Mouse (Mus musculus) MEL (cell line): Measurements from ENCODE around the gene Slc8a1. TPM values are rescaled to one million over a fixed set of nuclear protein-coding genes. Genes with fewer than 3 reads are reported as not detected.
A peak's percentile ranks its signal among the peaks of the same experiment; 100 is the strongest.

ENCODE experiments used
- DNase-seq: peaks from one replicate; pipeline ENCODE4 v3.0.0; 2011; ENCODE audit warnings: low read depth, low spot score
- H3K27ac ChIP-seq: 2 replicates; pipeline ENCODE4 v1.5.1; 2012; ENCODE audit warnings: low read depth, mild to moderate bottlenecking, control low read depth, low read length, moderate library complexity; ENCODE audit not compliant: control insufficient read depth
- H3K27me3 ChIP-seq, 2 experiments: fragments of 150-350 bp in 1 of 2; sonication (generic) in 1 of 2; 2 replicates each; pipeline ENCODE4 v1.6.1; 2012; ENCODE audit warnings: low read length in 2 of 2, mild to moderate bottlenecking in 2 of 2, improper control_type of control experiment in 1 of 2, moderate library complexity in 1 of 2; ENCODE audit not compliant: insufficient read depth in 2 of 2, control insufficient read depth in 1 of 2
- H3K36me3 ChIP-seq, 2 experiments: 2 replicates each; pipeline ENCODE4 v1.6.1; 2012 to 2014; ENCODE audit warnings: low read length in 2 of 2, improper control_type of control experiment in 1 of 2, inconsistent platforms in 1 of 2, mild to moderate bottlenecking in 1 of 2; ENCODE audit not compliant: insufficient read depth in 2 of 2, control insufficient read depth in 1 of 2
- H3K4me1 ChIP-seq, 2 experiments: fragments of 150-350 bp in 1 of 2; sonication (generic) in 1 of 2; 2 replicates each; pipeline ENCODE4 v1.6.1; 2012; ENCODE audit warnings: low read length in 2 of 2, improper control_type of control experiment in 1 of 2, mild to moderate bottlenecking in 1 of 2; ENCODE audit not compliant: insufficient read depth in 2 of 2, control insufficient read depth in 1 of 2
- H3K4me3 ChIP-seq, 2 experiments: fragments of 150-350 bp in 1 of 2; sonication (generic) in 1 of 2; 2 replicates each; pipeline ENCODE4 v1.5.1; 2012; ENCODE audit warnings: low read depth in 2 of 2, low read length in 2 of 2, mild to moderate bottlenecking in 2 of 2, moderate library complexity in 2 of 2, control low read depth in 1 of 2, improper control_type of control experiment in 1 of 2; ENCODE audit not compliant: control insufficient read depth in 1 of 2, insufficient read depth in 1 of 2
- H3K79me2 ChIP-seq: 2 replicates; pipeline ENCODE4 v1.6.1; 2012; ENCODE audit warnings: mild to moderate bottlenecking, low read length, moderate library complexity; ENCODE audit not compliant: control insufficient read depth, poor library complexity, insufficient read depth
- H3K9ac ChIP-seq: 2 replicates; pipeline ENCODE4 v1.6.1; 2012; ENCODE audit warnings: low read depth, mild to moderate bottlenecking, control low read depth, low read length, moderate library complexity; ENCODE audit not compliant: control insufficient read depth, poor library complexity, severe bottlenecking
- H3K9me3 ChIP-seq: fragments of 150-350 bp; sonication (generic); replicated peaks from 2 replicates; pipeline ENCODE4 v1.6.1; 2012; ENCODE audit warnings: mild to moderate bottlenecking, low read length, improper control_type of control experiment, moderate library complexity; ENCODE audit not compliant: insufficient read depth
- BHLHE40 ChIP-seq: IDR thresholded peaks from 2 replicates; pipeline ENCODE4 v1.6.1; 2012; ENCODE audit warnings: low read depth, mild to moderate bottlenecking, inconsistent platforms, low read length, improper control_type of control experiment, borderline replicate concordance
- E2F4 ChIP-seq: IDR thresholded peaks from 2 replicates; pipeline ENCODE4 v1.6.1; 2011; ENCODE audit warnings: low read depth, low read length, improper control_type of control experiment, borderline replicate concordance
- ETS1 ChIP-seq: IDR thresholded peaks from 2 replicates; pipeline ENCODE4 v1.6.1; 2012; ENCODE audit warnings: low read depth, mild to moderate bottlenecking, inconsistent platforms, low read length, improper control_type of control experiment, moderate library complexity
- GABPA ChIP-seq: IDR thresholded peaks from 2 replicates; pipeline ENCODE4 v1.6.1; 2012; ENCODE audit warnings: low read depth, mild to moderate bottlenecking, inconsistent platforms, low read length, improper control_type of control experiment, moderate library complexity
- GATA1 ChIP-seq: IDR thresholded peaks from 2 replicates; pipeline ENCODE4 v1.6.1; 2011; ENCODE audit warnings: low read depth, low read length, improper control_type of control experiment
- MAX ChIP-seq: IDR thresholded peaks from 2 replicates; pipeline ENCODE4 v1.6.1; 2011; ENCODE audit warnings: low read length, improper control_type of control experiment
- MAZ ChIP-seq: IDR thresholded peaks from 2 replicates; pipeline ENCODE4 v1.6.1; 2012; ENCODE audit warnings: low read depth, mild to moderate bottlenecking, inconsistent platforms, low read length, improper control_type of control experiment
- MEF2A ChIP-seq: IDR thresholded peaks from 2 replicates; pipeline ENCODE4 v1.6.1; 2014; ENCODE audit warnings: low read depth, mild to moderate bottlenecking, inconsistent platforms, low read length, improper control_type of control experiment; ENCODE audit not compliant: poor library complexity, insufficient replicate concordance, severe bottlenecking; ENCODE audit errors: extremely low read depth
- NRF1 ChIP-seq: IDR thresholded peaks from 2 replicates; pipeline ENCODE4 v1.6.1; 2014; ENCODE audit warnings: low read depth, mild to moderate bottlenecking, inconsistent platforms, low read length, improper control_type of control experiment, moderate library complexity; ENCODE audit not compliant: poor library complexity, insufficient read depth, severe bottlenecking
- POLR2AphosphoS5 ChIP-seq: IDR thresholded peaks from 2 replicates; pipeline ENCODE4 v1.6.1; 2012; ENCODE audit warnings: low read depth, borderline replicate concordance, mild to moderate bottlenecking, inconsistent platforms, low read length, moderate library complexity, mixed read lengths
- RCOR1 ChIP-seq: IDR thresholded peaks from 2 replicates; pipeline ENCODE4 v1.6.1; 2012; ENCODE audit warnings: low read depth, mild to moderate bottlenecking, inconsistent platforms, low read length, improper control_type of control experiment
- TAL1 ChIP-seq: IDR thresholded peaks from 2 replicates; pipeline ENCODE4 v1.6.1; 2012; ENCODE audit warnings: mild to moderate bottlenecking, inconsistent platforms, low read length, moderate library complexity, mixed read lengths
- TBP ChIP-seq: IDR thresholded peaks from 2 replicates; pipeline ENCODE4 v1.8.0; 2011; ENCODE audit warnings: low read depth, low read length, improper control_type of control experiment
- ZKSCAN1 ChIP-seq: IDR thresholded peaks from 2 replicates; pipeline ENCODE4 v1.6.1; 2012; ENCODE audit warnings: low read depth, mild to moderate bottlenecking, inconsistent platforms, low read length, improper control_type of control experiment, moderate library complexity
- ZNF384 ChIP-seq: IDR thresholded peaks from 2 replicates; pipeline ENCODE4 v1.6.1; 2012; ENCODE audit warnings: low read depth, mild to moderate bottlenecking, inconsistent platforms, low read length, improper control_type of control experiment
- polyA plus RNA-seq, 2 experiments: library from polyadenylated mRNA; stranded (reverse) in 1 of 2; unstranded in 1 of 2; fragments of >175 nt in 1 of 2; fragments of >200 nt in 1 of 2; gene quantifications; 2 replicates each; pipeline versions ENCODE4 v1.2.1 to v1.2.4; 2012; ENCODE audit warnings: low replicate concordance in 2 of 2, low read depth in 1 of 2; ENCODE audit not compliant: insufficient read length in 2 of 2, insufficient read depth in 1 of 2, missing spikeins in 1 of 2
- total RNA-seq: library from RNA; depleted of rRNA; stranded (reverse); fragments of 300-350 nt; gene quantifications from 2 replicates; pipeline ENCODE4 v1.2.3, GENCODE M21; 2012

The Slc8a1 gene
- total and polyA plus RNA-seq, 3 experiments: 0.86 to 1.0 TPM; not detected in 1

- TF ChIP-seq POLR2AphosphoS5: no peak
- no peak overlapping the region for H3K4me3 ChIP-seq
- H3K27me3 ChIP-seq: no peaks in the 10 kb centered on the region
- H3K9ac ChIP-seq: no peak overlapping the region
- no peaks in the 10 kb centered on the region for H3K79me2 ChIP-seq
- H3K27ac ChIP-seq: no peak overlapping the region
- H3K9me3 ChIP-seq: no peaks in the 10 kb centered on the region
- H3K4me1 ChIP-seq: no peaks in the 10 kb centered on the region; a peak in 1 of 4 replicates
- no peaks in the 10 kb centered on the region for H3K36me3 ChIP-seq
- no peak for DNase-seq
Observed at GRCm38 (mm10) chr17:81502732-81503131, 235.4 kb downstream of the Slc8a1 start.

DNA sequence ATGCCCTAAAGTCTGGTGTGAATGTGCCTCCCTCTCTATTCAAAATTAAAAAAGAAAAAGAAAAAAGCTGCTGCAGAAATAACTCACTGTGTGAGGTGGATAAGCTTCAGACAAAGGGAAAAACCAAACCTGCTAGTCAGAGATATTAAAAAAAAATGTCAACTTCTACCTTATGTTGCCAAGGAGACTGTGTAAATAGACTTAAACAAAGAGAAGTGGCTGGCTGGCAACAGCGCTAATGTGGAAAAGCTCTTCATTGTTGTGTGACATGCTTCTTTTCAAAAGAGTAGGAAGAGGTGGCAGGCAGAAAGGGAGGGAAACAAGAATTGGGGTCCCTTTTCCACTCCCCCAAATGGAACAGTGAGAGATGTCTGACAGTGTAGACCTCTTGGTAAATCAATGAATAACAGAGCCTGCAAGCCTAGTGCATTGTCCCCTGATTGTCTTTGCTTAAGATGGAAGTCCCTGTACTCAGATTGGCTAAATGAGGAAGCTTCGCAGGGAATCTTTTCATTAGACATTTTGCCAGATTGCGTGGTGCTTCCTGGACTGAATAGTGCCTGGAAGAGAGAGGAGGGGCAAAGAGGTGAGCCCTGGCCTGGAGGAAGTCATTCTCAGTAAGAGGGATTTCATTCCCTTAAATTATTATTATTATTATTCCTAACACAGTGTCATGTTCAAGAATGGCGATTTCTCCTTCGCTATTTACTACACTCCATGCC is 237.3 kb downstream of the Slc8a1 start:
- H3K4me1 ChIP-seq: no peaks in the 10 kb centered on the region; a peak in 1 of 4 replicates
- H3K9me3 ChIP-seq: no peaks in the 10 kb centered on the region
- no peak overlapping the region for H3K27ac ChIP-seq
- H3K9ac ChIP-seq: no peak overlapping the region
- no peaks in the 10 kb centered on the region for H3K36me3 ChIP-seq
- H3K79me2 ChIP-seq: no peaks in the 10 kb centered on the region
- no peaks in the 10 kb centered on the region for H3K27me3 ChIP-seq
- peak; percentile 75 for TF ChIP-seq ZNF384
- TF ChIP-seq MEF2A: no peak
- no peak for TF ChIP-seq ETS1
- no peak overlapping the region for H3K4me3 ChIP-seq
- DNase-seq: peak; percentile 25

DNA sequence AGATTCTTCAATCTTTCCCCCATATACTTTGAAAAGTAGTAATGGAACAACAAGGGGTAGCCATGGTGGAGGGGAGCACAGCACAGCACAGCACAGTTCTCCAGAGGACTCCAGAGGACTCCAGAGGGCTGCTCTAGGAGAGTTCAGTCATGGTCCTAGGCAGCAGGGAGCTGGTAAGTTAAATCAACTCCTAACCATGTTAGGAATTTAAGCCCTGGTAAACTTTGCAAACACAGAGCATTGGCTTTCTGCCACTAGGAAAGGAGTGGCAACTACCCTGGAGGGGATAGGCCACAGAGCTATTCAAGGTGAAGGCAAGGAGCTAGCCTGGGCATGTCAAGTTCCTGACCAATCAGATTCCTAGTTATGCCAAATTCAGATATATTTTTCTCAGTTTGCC is 240.3 kb downstream of the Slc8a1 start:
- H3K36me3 ChIP-seq: no peaks in the 10 kb centered on the region

More for the DNA sequence above, 240.3 kb downstream of the Slc8a1 start:
- Histone ChIP-seq H3K27ac (no peak overlapping the region), H3K4me3 (no peak overlapping the region), H3K9ac (no peak overlapping the region), H3K79me2 (no peaks in the 10 kb centered on the region), H3K9me3 (no peaks in the 10 kb centered on the region), H3K4me1 (no peaks in the 10 kb centered on the region), H3K27me3 (no peaks in the 10 kb centered on the region)
- TF ChIP-seq TAL1 (no peak), GATA1 (no peak), BHLHE40 (no peak), MAZ (no peak), ZKSCAN1 (no peak), TBP (no peak), E2F4 (no peak), NRF1 (no peak), RCOR1 (no peak), MAX (no peak), GABPA (no peak)
- DNase-seq: no peak
